Mouse (Mus musculus) CH12.LX (cell line): ENCODE measurements around the gene Rap1gap. TPM values are rescaled to one million over a fixed set of nuclear protein-coding genes. Genes with fewer than 3 reads are reported as not detected.

ENCODE experiments used
- DNase-seq: peaks from one replicate; pipeline ENCODE4 v3.0.0-alpha.2; 2013; ENCODE audit errors: extremely low read depth
- H3K27ac ChIP-seq: 2 replicates; pipeline ENCODE4 v1.5.1; 2012; ENCODE audit warnings: low read depth, mild to moderate bottlenecking, control low read depth, moderate library complexity; ENCODE audit not compliant: insufficient read depth
- H3K27me3 ChIP-seq: replicated peaks from 2 replicates; pipeline ENCODE3; 2012; ENCODE audit warnings: inconsistent platforms
- H3K36me3 ChIP-seq, 2 experiments: replicated peaks in 1 of 2; 2 replicates each; pipeline versions ENCODE3 to v1.6.1; 2012; ENCODE audit warnings: inconsistent platforms in 1 of 2, low read length in 1 of 2, mild to moderate bottlenecking in 1 of 2, mixed read lengths in 1 of 2, moderate library complexity in 1 of 2; ENCODE audit not compliant: control insufficient read depth in 1 of 2, insufficient read depth in 1 of 2
- H3K4me1 ChIP-seq, 2 experiments: 2 replicates each; pipeline ENCODE4 v1.6.1; 2012; ENCODE audit warnings: inconsistent platforms in 1 of 2, moderate library complexity in 1 of 2; ENCODE audit not compliant: insufficient read depth in 2 of 2, control insufficient read depth in 1 of 2
- H3K4me2 ChIP-seq: 2 replicates; pipeline ENCODE4 v1.6.1; 2012; ENCODE audit warnings: low read depth, mild to moderate bottlenecking, control low read depth; ENCODE audit not compliant: poor library complexity, insufficient read depth, severe bottlenecking
- H3K4me3 ChIP-seq, 3 experiments: fragments of 150-350 bp in 1 of 3; sonication (generic) in 1 of 3; replicated peaks in 1 of 3; 2 replicates each; pipeline versions ENCODE3 to v1.5.1; 2011 to 2012; ENCODE audit warnings: low read depth in 2 of 3, low read length in 2 of 3, mild to moderate bottlenecking in 2 of 3, moderate library complexity in 2 of 3, control low read depth in 1 of 3, improper control_type of control experiment in 1 of 3, inconsistent platforms in 1 of 3, mixed read lengths in 1 of 3; ENCODE audit not compliant: poor library complexity in 1 of 3
- H3K79me2 ChIP-seq: replicated peaks from 2 replicates; pipeline ENCODE4 v1.6.1; 2012; ENCODE audit warnings: mild to moderate bottlenecking, moderate library complexity; ENCODE audit not compliant: control insufficient read depth, poor library complexity, insufficient read depth, severe bottlenecking; ENCODE audit errors: extremely low read depth
- H3K9ac ChIP-seq: 2 replicates; pipeline ENCODE4 v1.6.1; 2012; ENCODE audit warnings: low read depth, mild to moderate bottlenecking, control low read depth, moderate library complexity; ENCODE audit not compliant: insufficient read depth
- H3K9me3 ChIP-seq: replicated peaks from 2 replicates; pipeline ENCODE3; 2012; ENCODE audit warnings: low read length, inconsistent platforms, mixed read lengths
- BHLHE40 ChIP-seq: IDR thresholded peaks from 2 replicates; pipeline ENCODE4 v1.6.1; 2011; ENCODE audit warnings: mild to moderate bottlenecking, low read depth, low read length, improper control_type of control experiment
- CHD1 ChIP-seq: IDR thresholded peaks from 2 replicates; pipeline ENCODE4 v1.6.1; 2012; ENCODE audit warnings: low read depth, low read length, improper control_type of control experiment, inconsistent platforms
- CHD2 ChIP-seq: IDR thresholded peaks from 2 replicates; pipeline ENCODE4 v1.6.1; 2011; ENCODE audit warnings: low read length, improper control_type of control experiment
- ELF1 ChIP-seq: IDR thresholded peaks from 2 replicates; pipeline ENCODE4 v1.6.1; 2014; ENCODE audit warnings: low read depth, mild to moderate bottlenecking, inconsistent platforms, low read length, improper control_type of control experiment
- GABPA ChIP-seq: IDR thresholded peaks from 2 replicates; pipeline ENCODE4 v1.6.1; 2012; ENCODE audit warnings: low read depth, low read length, improper control_type of control experiment, inconsistent platforms; ENCODE audit not compliant: insufficient replicate concordance
- HCFC1 ChIP-seq: IDR thresholded peaks from 2 replicates; pipeline ENCODE4 v1.6.1; 2012; ENCODE audit warnings: low read depth, mild to moderate bottlenecking, inconsistent platforms, low read length, improper control_type of control experiment
- JUN ChIP-seq: IDR thresholded peaks from 2 replicates; pipeline ENCODE4 v1.6.1; 2011; ENCODE audit warnings: low read depth, mild to moderate bottlenecking, low read length, improper control_type of control experiment, moderate library complexity; ENCODE audit not compliant: insufficient read depth
- JUND ChIP-seq: conservative IDR thresholded peaks from 2 replicates; pipeline ENCODE4 v1.6.1; 2011; ENCODE audit warnings: low read depth, low read length, improper control_type of control experiment
- KAT2A ChIP-seq: IDR thresholded peaks from 2 replicates; pipeline ENCODE4 v1.6.1; 2012; ENCODE audit warnings: low read length, improper control_type of control experiment, inconsistent platforms; ENCODE audit not compliant: insufficient replicate concordance
- MAX ChIP-seq: IDR thresholded peaks from 2 replicates; pipeline ENCODE4 v1.6.1; 2011; ENCODE audit warnings: low read length, improper control_type of control experiment
- MEF2A ChIP-seq: IDR thresholded peaks from 2 replicates; pipeline ENCODE4 v1.6.1; 2014; ENCODE audit warnings: low read depth, mild to moderate bottlenecking, inconsistent platforms, low read length, improper control_type of control experiment, borderline replicate concordance
- MXI1 ChIP-seq: IDR thresholded peaks from 2 replicates; pipeline ENCODE4 v1.6.1; 2011; ENCODE audit warnings: mild to moderate bottlenecking, low read depth, low read length, improper control_type of control experiment
- RAD21 ChIP-seq: IDR thresholded peaks from 2 replicates; pipeline ENCODE4 v1.6.1; 2011; ENCODE audit warnings: low read depth, mild to moderate bottlenecking, low read length, improper control_type of control experiment, moderate library complexity
- SIN3A ChIP-seq: IDR thresholded peaks from 2 replicates; pipeline ENCODE4 v1.6.1; 2012; ENCODE audit warnings: low read length, improper control_type of control experiment, inconsistent platforms
- SMC3 ChIP-seq: IDR thresholded peaks from 2 replicates; pipeline ENCODE4 v1.6.1; 2011; ENCODE audit warnings: low read depth, low read length, improper control_type of control experiment
- TCF12 ChIP-seq: IDR thresholded peaks from 2 replicates; pipeline ENCODE4 v1.6.1; 2014; ENCODE audit warnings: low read depth, mild to moderate bottlenecking, inconsistent platforms, low read length, improper control_type of control experiment
- USF2 ChIP-seq: conservative IDR thresholded peaks from 2 replicates; pipeline ENCODE4 v1.6.1; 2011; ENCODE audit warnings: low read depth, low read length, improper control_type of control experiment
- ZC3H11A ChIP-seq: IDR thresholded peaks from 2 replicates; pipeline ENCODE4 v1.6.1; 2012; ENCODE audit warnings: low read depth, mild to moderate bottlenecking, inconsistent platforms, low read length, improper control_type of control experiment
- ZKSCAN1 ChIP-seq: IDR thresholded peaks from 2 replicates; pipeline ENCODE4 v1.6.1; 2012; ENCODE audit warnings: low read depth, inconsistent platforms, low read length, improper control_type of control experiment, borderline replicate concordance
- ZMIZ1 ChIP-seq: IDR thresholded peaks from 2 replicates; pipeline ENCODE4 v1.6.1; 2012; ENCODE audit warnings: low read depth, mild to moderate bottlenecking, inconsistent platforms, low read length, improper control_type of control experiment
- dilution Hi-C: fragments of 300-500 bp; cut with MboI; formaldehyde crosslinking; loops from 2 replicates; pipeline ENCODE4 v1.14.3; 2020; ENCODE audit warnings: low sequenced_read_pairs; ENCODE audit not compliant: extremely low pct_unique_long_range_greater_than_20kb, extremely low pct_ligation_motif_present
- in situ Hi-C: fragments of 300-500 bp; cut with MboI; formaldehyde crosslinking; loops from 3 replicates; pipeline ENCODE4 v1.14.3; 2019; ENCODE audit warnings: low sequenced_read_pairs, low pct_ligation_motif_present, low pct_unique_long_range_greater_than_20kb, mixed read lengths
- polyA plus RNA-seq: library from polyadenylated mRNA; unstranded; fragments of >175 nt; gene quantifications from 2 replicates; pipeline ENCODE4 v1.2.1, GENCODE M21; 2012; ENCODE audit warnings: low read depth; ENCODE audit not compliant: insufficient read length
- total RNA-seq, 2 experiments: library from RNA; depleted of rRNA; stranded (reverse); fragments of 300-350 nt in 1 of 2; fragments of >200 nt in 1 of 2; gene quantifications; 2 replicates each; pipeline ENCODE4 v1.2.3; 2012 to 2014

Gene Rap1gap
- total and polyA plus RNA-seq, 3 experiments, result 3.0 to 11.1 (median 5.8) TPM

DNA sequence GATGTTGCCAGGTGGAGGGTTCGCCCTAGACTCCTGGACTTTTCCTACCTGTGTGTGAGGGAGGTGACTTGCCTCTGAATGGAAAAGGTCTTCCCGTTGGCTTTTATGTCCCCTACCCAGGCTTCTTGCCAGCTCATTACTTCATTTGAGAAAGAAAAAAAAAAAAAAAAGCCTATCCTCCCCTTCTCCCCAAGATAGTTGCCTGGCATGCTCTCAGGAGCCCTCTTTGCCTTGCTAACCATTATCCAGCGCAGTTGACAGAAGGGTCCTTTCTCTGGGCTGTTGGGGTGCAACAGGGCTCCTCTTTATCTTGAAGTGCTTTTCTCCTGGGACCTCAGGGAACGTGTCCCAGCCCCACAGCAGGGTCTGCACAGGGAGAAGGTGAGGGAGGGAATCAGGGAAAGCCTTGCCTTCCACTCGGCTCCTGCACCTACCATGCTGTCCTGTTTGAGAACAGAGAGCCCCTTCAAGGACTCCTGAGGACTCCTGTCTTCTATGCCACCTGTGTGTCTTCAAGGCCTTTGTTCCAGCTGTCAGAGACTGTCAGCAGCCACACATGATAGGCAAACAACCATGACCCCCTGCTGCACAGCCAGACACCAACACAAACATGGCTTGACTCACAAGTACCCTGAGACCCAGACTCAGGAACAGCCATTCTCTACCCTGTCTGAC is 1.9 kb downstream of the Rap1gap start:
- no peak overlapping the region for H3K4me3 ChIP-seq
- H3K4me1 ChIP-seq, result peaks cover 0 to 5% of the 10 kb centered on the region in 2 experiments; a peak in 2 of 4 replicates
- H3K4me2 ChIP-seq, result no peak overlapping the region
- no peaks in the 10 kb centered on the region for H3K79me2 ChIP-seq
- H3K27me3 ChIP-seq, result peaks cover 65% of the 10 kb centered on the region
- TF ChIP-seq ZMIZ1 (no peak), USF2 (no peak), RAD21 (no peak), HCFC1 (no peak), MEF2A (no peak), ELF1 (no peak)
- H3K27ac ChIP-seq, result no peak overlapping the region
- no peak overlapping the region for H3K9ac ChIP-seq
- in situ Hi-C loops, result no loop called here
- DNase-seq, result no peak
- H3K36me3 ChIP-seq, result no peaks in the 10 kb centered on the region
- dilution Hi-C loops, result no loop called here
- no peaks in the 10 kb centered on the region for H3K9me3 ChIP-seq

DNA sequence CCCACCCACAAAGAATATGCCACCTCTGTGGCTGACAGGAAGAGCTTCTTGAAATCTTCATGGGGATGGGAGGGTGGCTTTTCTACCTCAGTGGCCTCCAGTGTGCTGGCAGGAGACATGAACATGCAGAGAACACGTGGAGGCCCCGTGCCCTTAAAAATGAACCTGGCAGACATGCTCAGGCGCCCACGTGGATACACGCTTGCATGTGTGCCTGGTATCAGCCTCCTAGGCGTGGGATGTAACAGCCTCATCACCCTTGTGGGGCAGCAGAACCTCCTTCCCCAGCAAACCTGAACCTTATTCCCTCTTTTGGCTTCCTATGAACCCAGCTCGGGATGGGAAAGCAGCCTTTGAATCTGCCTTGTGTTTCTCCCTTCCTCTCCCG is 2.4 kb downstream of the Rap1gap start:
- H3K4me3 ChIP-seq, result no peak overlapping the region
- H3K79me2 ChIP-seq, result no peaks in the 10 kb centered on the region
- H3K9me3 ChIP-seq, result no peaks in the 10 kb centered on the region
- no peak overlapping the region for H3K27ac ChIP-seq
- peaks cover 70% of the 10 kb centered on the region for H3K27me3 ChIP-seq
- H3K36me3 ChIP-seq, result no peaks in the 10 kb centered on the region
- H3K4me2 ChIP-seq, result no peak overlapping the region
- H3K4me1 ChIP-seq, result peaks cover 0 to 5% of the 10 kb centered on the region in 2 experiments; a peak in 2 of 4 replicates
- in situ Hi-C loops (no loop called here), dilution Hi-C loops (no loop called here)
- no peak for DNase-seq
- TF ChIP-seq SIN3A, result no peak
- TF ChIP-seq BHLHE40, result no peak
- H3K9ac ChIP-seq, result no peak overlapping the region

DNA sequence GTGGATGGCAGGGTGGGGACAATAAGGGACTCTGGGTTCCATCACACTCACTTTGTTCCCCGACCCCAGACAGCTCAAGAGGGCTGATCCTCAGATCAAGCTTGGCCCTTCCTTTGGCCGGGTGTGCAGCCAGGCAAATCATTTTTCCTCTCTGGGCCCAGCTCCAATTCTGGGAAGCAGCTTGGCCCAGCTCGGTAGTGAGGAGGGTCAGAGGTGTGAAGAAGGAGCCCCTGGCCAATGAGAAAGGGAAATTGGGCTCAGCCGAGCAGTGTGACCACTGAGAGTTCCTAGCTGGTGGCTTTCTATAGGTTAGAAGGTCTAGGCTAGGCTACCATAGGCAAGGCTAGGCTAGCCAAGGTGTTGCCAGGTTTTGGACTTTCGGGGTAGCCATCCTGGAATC is 3.2 kb downstream of the Rap1gap start:
- peaks cover 0 to 5% of the 10 kb centered on the region in 2 experiments; a peak in 2 of 4 replicates for H3K4me1 ChIP-seq
- peaks cover 75% of the 10 kb centered on the region for H3K27me3 ChIP-seq
- no peak for DNase-seq
- TF ChIP-seq TCF12, result no peak
- TF ChIP-seq GABPA, result no peak
- TF ChIP-seq MAX, result no peak
- no peak for TF ChIP-seq CHD1
- no peak for TF ChIP-seq KAT2A
- no peak for TF ChIP-seq JUN
- TF ChIP-seq CHD2, result no peak
- no peak for TF ChIP-seq ZC3H11A
- no peak for TF ChIP-seq MXI1
- TF ChIP-seq ZMIZ1, result no peak
- TF ChIP-seq JUND, result no peak
- TF ChIP-seq ZKSCAN1, result no peak
- no peak for TF ChIP-seq SMC3
- no peak for TF ChIP-seq SIN3A
- no peaks in the 10 kb centered on the region for H3K36me3 ChIP-seq
- no peak overlapping the region for H3K4me3 ChIP-seq
- H3K27ac ChIP-seq, result no peak overlapping the region
- no peak overlapping the region for H3K4me2 ChIP-seq
- dilution Hi-C loops, result no loop called here
- no peaks in the 10 kb centered on the region for H3K9me3 ChIP-seq
- no peak overlapping the region for H3K9ac ChIP-seq
- H3K79me2 ChIP-seq, result no peaks in the 10 kb centered on the region
- in situ Hi-C loops, result no loop called here
